11 mouse cellular contexts compared by ENCODE assay signal in the genomic region with DNA sequence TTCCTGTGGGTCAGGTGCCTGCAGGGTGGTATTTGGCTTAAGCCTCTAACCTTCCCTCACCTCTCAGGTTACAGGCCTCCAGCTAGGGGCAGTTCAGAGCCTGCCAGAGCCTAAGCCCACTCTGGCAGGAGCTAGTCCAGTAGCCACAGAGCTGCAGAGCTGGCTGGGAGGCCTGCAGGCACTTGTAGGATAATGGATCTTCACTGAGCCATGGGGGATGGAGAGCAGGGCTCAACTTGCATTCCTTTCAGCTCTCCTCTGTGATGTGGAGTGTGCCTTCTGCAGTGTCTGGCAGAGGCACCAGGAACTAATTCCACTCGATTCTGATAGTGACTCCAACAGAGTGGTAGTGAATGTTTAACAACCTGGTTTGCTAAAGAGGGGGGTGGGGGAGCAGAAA. TPM values are rescaled to one million over a fixed set of nuclear protein-coding genes. Genes with fewer than 3 reads are reported as not detected.
DNase-seq lines count a peak whose midpoint lies in the region; ATAC-seq lines count a peak whose summit lies in the region.
"Had no signal": no experiment of that assay in that cellular context is flagged by ENCODE, and none has a peak within 500 bp of the region (broad histone marks: within the 10 kb centered on the region; RNA-seq: fewer than 3 reads in every experiment).

No protein-coding gene starts in this region.

- no peak overlapping the region for H3K9ac ChIP-seq in embryonic facial prominence, embryonic 14.5 days (ENCODE audit: low read depth, low read length)
- H3K9ac ChIP-seq: embryonic facial prominence, embryonic 12.5 days; hindbrain, embryonic 13.5 days; midbrain, embryonic 12.5 days had no signal

- no peaks in the 10 kb centered on the region for H3K9me3 ChIP-seq in embryonic facial prominence, embryonic 14.5 days (ENCODE audit: control insufficient read depth, low read length)
- H3K9me3 ChIP-seq: embryonic facial prominence, embryonic 12.5 days; hindbrain, embryonic 13.5 days; midbrain, embryonic 12.5 days had no signal

- no peak overlapping the region for H3K4me3 ChIP-seq in embryonic facial prominence, embryonic 14.5 days (ENCODE audit: low read depth, low read length)
- H3K4me3 ChIP-seq: embryonic facial prominence, embryonic 12.5 days; hindbrain, embryonic 13.5 days; midbrain, embryonic 12.5 days had no signal

- no peaks in the 10 kb centered on the region for H3K36me3 ChIP-seq in embryonic facial prominence, embryonic 14.5 days (ENCODE audit: control insufficient read depth, insufficient read depth, low read length)
- H3K36me3 ChIP-seq: embryonic facial prominence, embryonic 12.5 days; hindbrain, embryonic 13.5 days; midbrain, embryonic 12.5 days had no signal

- H3K4me2 ChIP-seq in embryonic facial prominence, embryonic 14.5 days (ENCODE audit: low read depth, low read length): no peak overlapping the region
- H3K4me2 ChIP-seq: embryonic facial prominence, embryonic 12.5 days; hindbrain, embryonic 13.5 days; midbrain, embryonic 12.5 days had no signal

- no peak overlapping the region for H3K27ac ChIP-seq in embryonic facial prominence, embryonic 14.5 days (replicated peaks; ENCODE audit: low read depth, low read length)
- H3K27ac ChIP-seq: embryonic facial prominence, embryonic 12.5 days; hindbrain, embryonic 13.5 days; midbrain, embryonic 12.5 days had no signal

- no peaks in the 10 kb centered on the region for H3K4me1 ChIP-seq in embryonic facial prominence, embryonic 14.5 days (ENCODE audit: control insufficient read depth, insufficient read depth, low read length)
- H3K4me1 ChIP-seq: midbrain, embryonic 12.5 days had no signal

- WGBS in embryonic facial prominence, embryonic 14.5 days: 0% methylated on average over 1 of the region's 1 CpGs

- H3K27me3 ChIP-seq in embryonic facial prominence, embryonic 14.5 days (replicated peaks; ENCODE audit: control insufficient read depth, insufficient read depth, low read length): no peaks in the 10 kb centered on the region
- H3K27me3 ChIP-seq: embryonic facial prominence, embryonic 12.5 days had no signal

- DNase-seq in embryo, embryonic 10 days (ENCODE audit: low spot score): peak; percentile 35
- no peak for DNase-seq in embryo, embryonic 10.5 days (ENCODE audit: low spot score)
- peak; percentile 53 for DNase-seq in embryonic facial prominence, embryonic 14.5 days (ENCODE audit: low spot score)
- DNase-seq in kidney, postnatal 14 days: peak; percentile 76
- DNase-seq in lung, postnatal 25 days (ENCODE audit: low spot score): peak; percentile 59
- DNase-seq in cerebellum, adult 9-10 months: no peak
- DNase-seq in thymus, postnatal 36 days: no peak

- ATAC-seq in embryonic facial prominence, embryonic 14.5 days (ENCODE audit: low read depth): peak; percentile 87; the same call in 1 of the 2 replicates
- ATAC-seq in CD4-positive, CD25-positive, alpha-beta regulatory T cell, adult 4 months: no peak

RNA-seq across cellular contexts. Expression of gene Per2, which starts 6.1 kb away (rescaled TPM):
- polyA plus RNA-seq in embryonic facial prominence, embryonic 14.5 days (2014; fragmentation: Nextera tagmentation; extraction: Ambion mirVana): 3.9 and 4.7 TPM in 2 replicates
- polyA plus RNA-seq in CD4-positive, CD25-positive, alpha-beta regulatory T cell, adult 4 months (2017; shearing (Covaris generic)): 1 to 10 TPM; 1.9 to 2.1 TPM

RNA-seq across cellular contexts. Expression of gene Traf3ip1, which starts 29.2 kb away (rescaled TPM):
- polyA plus RNA-seq in embryonic facial prominence, embryonic 14.5 days (2014; fragmentation: Nextera tagmentation; extraction: Ambion mirVana): 5.5 and 6.8 TPM in 2 replicates
- polyA plus RNA-seq in CD4-positive, CD25-positive, alpha-beta regulatory T cell, adult 4 months (2017; shearing (Covaris generic)): 1 to 10 TPM; 3.5 to 5.2 TPM

RNA-seq across cellular contexts. Expression of gene Hes6, which starts 51.4 kb away (rescaled TPM):
- 106 and 114 TPM in 2 replicates for polyA plus RNA-seq in embryonic facial prominence, embryonic 14.5 days (2014; fragmentation: Nextera tagmentation; extraction: Ambion mirVana)
- 10 to 100 TPM; 11.4 to 12.5 TPM for polyA plus RNA-seq in CD4-positive, CD25-positive, alpha-beta regulatory T cell, adult 4 months (2017; shearing (Covaris generic))

Comparison
In these comparisons a context has a peak if more than half of its experiments do, and no peak if none do; other contexts are left out.
1. DNase-seq: peak in embryo, embryonic 10 days (single experiment), embryonic facial prominence, embryonic 14.5 days (single experiment), kidney, postnatal 14 days (single experiment) and lung, postnatal 25 days (single experiment); none in embryo, embryonic 10.5 days (single experiment), cerebellum, adult 9-10 months (single experiment) and thymus, postnatal 36 days (0 of 2).